Mouse (Mus musculus) gastrocnemius, postnatal 10 days (tissue): ENCODE data around the gene Scaper. TPM values are rescaled to one million over a fixed set of nuclear protein-coding genes. Genes with fewer than 3 reads are reported as not detected.

Source experiments
- DNase-seq: peaks from one replicate; pipeline ENCODE4 v3.0.0; 2021; ENCODE audit warnings: mixed read lengths
- total RNA-seq, 2 experiments: library from RNA; stranded (reverse); gene quantifications; 2 replicates each; pipeline ENCODE4 v1.2.3; 2021

Scaper gene
- total RNA-seq, 2 experiments from 2014 or later = 9.5 to 11.1 TPM

- DNase-seq = no peak
Observed at GRCm38 (mm10) chr9:55540391-55540770, 397.5 kb downstream of the Scaper start.

- DNase-seq = no peak
Observed at GRCm38 (mm10) chr9:55539661-55540390, 398.1 kb downstream of the Scaper start.

DNA sequence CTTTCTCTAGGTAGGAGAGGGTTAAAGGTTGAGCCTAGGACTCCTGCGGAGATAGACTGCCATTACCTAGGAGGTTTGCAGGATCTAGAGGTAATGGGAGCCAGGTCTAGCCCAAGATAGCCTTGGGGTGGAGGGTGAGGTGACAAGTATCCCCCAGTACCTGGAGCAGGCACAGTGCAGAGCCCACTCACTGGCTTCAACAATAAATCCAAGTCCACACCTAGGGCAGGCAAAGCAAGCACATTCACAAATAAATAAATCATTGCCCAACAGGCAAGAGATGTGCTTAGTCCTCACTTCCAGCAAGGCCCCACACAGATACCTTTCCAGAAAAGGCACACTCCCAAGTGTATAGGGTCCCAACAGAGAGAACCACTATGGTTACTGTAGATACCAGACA lies 398.9 kb downstream of the Scaper start:
- no peak for DNase-seq

DNA sequence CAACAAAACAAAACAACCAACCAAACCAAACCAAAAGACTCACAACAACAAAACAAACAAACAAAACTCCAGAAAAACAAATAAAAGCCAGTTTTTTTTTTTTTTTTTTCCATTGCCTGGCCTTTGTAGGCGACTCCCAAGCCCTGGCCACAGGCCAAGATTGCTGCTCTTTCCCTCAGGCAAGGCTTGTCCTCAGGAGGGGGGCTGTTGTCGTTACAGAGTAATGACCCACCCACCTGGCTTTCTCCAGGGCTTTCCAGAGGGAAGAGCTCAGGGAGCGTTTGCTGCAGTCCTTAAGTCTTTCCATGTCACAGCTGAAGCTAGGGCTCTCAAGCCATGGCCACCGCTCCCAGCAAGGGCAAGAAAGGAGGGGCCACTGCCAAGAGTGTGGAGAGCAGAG lies 399.5 kb downstream of the Scaper start, which contains the start of gene Isl2:
Gene Isl2 (plus strand): TSS at position 296 of the 400 bp plus-strand sequence.
- peak; percentile 43 for DNase-seq

DNA sequence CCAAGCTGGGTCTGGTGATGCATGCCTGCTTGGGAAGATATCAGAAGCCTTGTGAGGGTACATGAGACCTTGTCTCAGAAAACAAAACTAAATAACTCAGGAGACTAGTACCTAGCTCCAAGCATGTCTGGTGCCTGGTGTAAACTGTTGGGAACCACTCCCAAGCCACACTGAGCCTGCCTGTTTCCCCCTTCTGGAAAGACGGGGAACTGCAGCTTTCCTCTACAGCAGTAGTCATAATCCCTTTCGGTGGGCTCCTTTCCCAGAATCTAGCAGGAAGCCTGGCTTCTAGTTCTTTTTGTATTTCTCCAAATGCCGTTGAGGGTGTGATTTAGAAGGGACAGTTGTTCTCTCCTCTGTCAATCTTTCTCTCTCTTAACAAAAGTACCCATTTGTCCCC lies 402.0 kb downstream of the Scaper start:
- DNase-seq = peak; percentile 77

GRCm38 (mm10) chr9:55525716-55526115 lies 412.2 kb downstream of the Scaper start:
- DNase-seq = no peak

- DNase-seq = peak; percentile 89
Observed at GRCm38 (mm10) chr9:55512027-55512543, 425.8 kb downstream of the Scaper start, which contains the start of gene Etfa. Etfa (minus strand) TSS chr9:55512243.

GRCm38 (mm10) chr9:55511521-55511993 lies 426.4 kb downstream of the Scaper start:
- DNase-seq = peak; percentile 69

DNA sequence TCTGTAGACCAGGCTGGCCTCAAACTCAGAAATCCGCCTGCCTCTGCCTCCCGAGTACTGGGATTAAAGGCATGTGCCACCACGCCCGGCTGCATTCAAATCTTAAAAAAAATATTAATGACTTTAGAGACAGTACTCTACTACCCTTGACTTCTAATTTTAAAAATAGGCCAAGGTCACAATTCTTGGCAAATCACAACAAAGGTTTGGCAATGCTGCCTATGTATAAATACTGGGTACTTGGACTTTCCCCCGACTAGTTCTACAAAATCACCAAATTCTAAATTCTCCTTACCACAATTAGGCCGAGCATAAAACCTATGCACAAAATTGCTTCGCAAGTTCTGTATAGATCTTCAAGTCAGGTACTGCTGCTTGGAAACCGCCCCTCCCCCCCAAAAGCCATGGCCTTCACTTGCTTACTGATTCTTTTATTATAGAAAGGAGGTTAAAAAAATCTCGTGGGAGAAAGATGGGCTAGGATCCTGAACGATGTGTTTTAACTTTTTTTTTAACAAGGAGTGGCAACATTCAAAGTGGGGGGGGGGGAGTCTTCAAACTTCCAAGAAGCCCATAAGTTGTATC lies 427.2 kb downstream of the Scaper start:
- DNase-seq = no peak

DNA sequence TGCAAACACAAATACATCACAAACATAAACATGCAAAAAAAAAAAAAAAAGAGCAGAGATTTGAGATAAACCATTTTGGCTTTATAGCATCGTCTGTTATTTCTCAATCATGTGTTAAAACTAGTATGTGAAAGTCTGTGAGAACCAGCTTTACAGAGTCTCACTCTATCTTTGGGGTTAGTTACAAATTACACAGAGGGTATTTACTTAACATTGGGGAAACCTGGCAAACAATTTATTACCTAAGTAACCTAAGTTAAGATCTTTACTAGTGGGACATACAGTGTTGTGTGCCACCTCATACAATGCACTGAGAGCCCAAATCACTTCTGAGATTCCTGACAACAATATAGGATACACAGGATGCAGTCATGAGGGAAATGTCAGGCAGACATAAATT lies 428.2 kb downstream of the Scaper start:
- no peak for DNase-seq

- no peak for DNase-seq
Observed at GRCm38 (mm10) chr9:55508701-55509100, 429.2 kb downstream of the Scaper start.

GRCm38 (mm10) chr9:55507922-55508321 lies 430.0 kb downstream of the Scaper start:
- DNase-seq = no peak

Other genes starting within 250 kb of the Scaper start
- not detected for gene 4930563M21Rik, start 72.4 kb upstream of the Scaper start, total RNA-seq
- 10 to 100 TPM; 28.2 to 33.1 TPM for gene Rcn2, start 103.7 kb upstream of the Scaper start, total RNA-seq
- gene Pstpip1, start 151.8 kb upstream of the Scaper start, total RNA-seq = 1 to 10 TPM; 2.0 to 4.2 TPM
- gene Tspan3, start 227.4 kb upstream of the Scaper start, total RNA-seq = 100 to 1,000 TPM; 158 to 160 TPM